Mouse (Mus musculus): ENCODE results near the gene Wdfy4.

GRCm38 (mm10) chr14:33083326-33083725 is 102.0 kb downstream of the Wdfy4 start:
- TF ChIP-seq POLR2A (IDR thresholded peaks at IDR 0.05; ENCODE audit: control insufficient read depth, extremely low read depth, insufficient read depth, low read length, poor library complexity) (no peak), CTCF (IDR thresholded peaks at IDR 0.05; ENCODE audit: borderline replicate concordance, control insufficient read depth, extremely low read depth, insufficient read depth, low read length, poor library complexity) (no peak)

Measured in thymus, adult 2 months (tissue).